Mouse (Mus musculus) megakaryocyte, embryonic 14.5 days (primary cell): Measurements from ENCODE around the gene Cyp4f39.

Source experiments
- FLI1 ChIP-seq: IDR thresholded peaks from 2 replicates; pipeline ENCODE4 v1.6.1; 2012; ENCODE audit warnings: low read length, inconsistent platforms, mixed read lengths
- GATA1 ChIP-seq: IDR thresholded peaks from 3 replicates; pipeline ENCODE4 v1.6.1; 2012; ENCODE audit warnings: mixed read lengths, low read length, inconsistent platforms, borderline replicate concordance

GRCm38 (mm10) chr17:32522816-32523215 is 70.3 kb downstream of the Cyp4f39 start:
- TF ChIP-seq GATA1 (no peak), FLI1 (no peak)
